In the genomic region with DNA sequence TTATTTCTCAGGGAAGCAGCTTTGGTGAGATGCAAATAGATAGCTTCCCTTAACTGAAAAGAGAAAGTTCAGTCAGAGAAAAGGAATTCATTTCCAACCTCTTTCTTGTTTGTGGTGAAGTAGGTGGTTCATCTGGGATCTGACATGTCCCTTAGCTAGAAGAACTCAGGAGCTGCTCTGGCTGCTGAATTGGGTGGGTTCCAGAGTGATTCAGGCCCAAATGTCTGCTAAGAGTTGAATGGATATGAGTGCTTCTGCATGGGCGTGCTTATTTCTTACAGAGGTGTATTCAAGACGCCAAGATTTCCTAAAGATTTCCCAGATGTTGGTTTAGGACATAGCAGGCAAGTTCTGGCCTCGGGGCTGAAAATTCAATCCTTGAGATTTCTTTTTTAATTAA, we compare ENCODE assay signal across 27 mouse cellular contexts. TPM values are rescaled to one million over a fixed set of nuclear protein-coding genes. Genes with fewer than 3 reads are reported as not detected.
DNase-seq lines count a peak whose midpoint lies in the region; ATAC-seq and TF ChIP-seq lines count a peak whose summit lies in the region.
"Had no signal": no experiment of that assay in that cellular context is flagged by ENCODE, and none has a peak within 500 bp of the region (broad histone marks: within the 10 kb centered on the region; RNA-seq: fewer than 3 reads in every experiment).

No protein-coding gene starts in this region.

- no peak overlapping the region for H3K4me3 ChIP-seq in left cerebral cortex, adult 2 months
- H3K4me3 ChIP-seq: forebrain, embryonic 10.5 days; forebrain, embryonic 13.5 days; heart, embryonic 12.5 days; heart, embryonic 15.5 days; hindbrain, embryonic 10.5 days; hindbrain, embryonic 13.5 days had no signal

- intact Hi-C loops in left cerebral cortex, adult 2 months (cut with DNase I): no loop called here
- intact Hi-C loops in left cerebral cortex, postnatal 36 days (cut with DNase I): no loop called here

- DNase-seq in frontal cortex, adult 2 months (ENCODE audit: extremely low spot score in 1 of 2, low spot score in 1 of 2): peak; percentile 45 to 72
- no peak for DNase-seq in left cerebral cortex, adult 2 months (ENCODE audit: extremely low spot score in 1 of 2, low spot score in 2 of 2)
- no peak for DNase-seq in left cerebral cortex, postnatal 36 days (ENCODE audit: low spot score in 2 of 2)
- peak; percentile 51 for DNase-seq in 3134 (ENCODE audit: extremely low read depth, insufficient read length, low spot score)
- peak; percentile 70 for DNase-seq in NIH3T3 (ENCODE audit: low read depth)
- no peak for DNase-seq in kidney, adult 9 months
- no peak for DNase-seq in ovary, postnatal 36 days (ENCODE audit: low spot score)
- DNase-seq: adrenal gland, postnatal 10 days; adrenal gland, postnatal 36 days; cerebellum, adult 11-12 months; cerebellum, adult 8-10 months; cerebellum, postnatal 10 days; gastrocnemius, postnatal 25 days; heart, adult 18-20 months; heart, postnatal 10 days; heart, postnatal 36 days had no signal

- no peak; the same call in 1 of the 2 replicates for ATAC-seq in frontal cortex, adult (ENCODE audit: low TSS enrichment)
- ATAC-seq: CD4-positive, CD25-positive, alpha-beta regulatory T cell, adult 4 months; forebrain, embryonic 13.5 days; forebrain, embryonic 16.5 days; hindbrain, embryonic 16.5 days; Patski had no signal

- TF ChIP-seq CTCF in left cerebral cortex, adult 2 months (IDR thresholded peaks at IDR 0.05): no peak

- H3K27ac ChIP-seq in left cerebral cortex, adult 2 months: peak overlapping the region; percentile 91
- H3K27ac ChIP-seq: forebrain, embryonic 10.5 days; forebrain, embryonic 13.5 days; heart, embryonic 15.5 days; hindbrain, embryonic 10.5 days; hindbrain, embryonic 13.5 days had no signal

RNA-seq across cellular contexts. Expression of gene Atg16l1, which starts 21.5 kb away (rescaled TPM):
- polyA plus RNA-seq in frontal cortex, adult 2 months (2012; rRNA removed): 73.7 and 83.3 TPM in 2 replicates
- total RNA-seq in left cerebral cortex, adult 2 months (2021): 10 to 100 TPM; 69.1 to 69.5 TPM
- total RNA-seq in left cerebral cortex, postnatal 36 days (2021): 10 to 100 TPM; 56.6 to 77.5 TPM

Comparison
In these comparisons a context has a peak if more than half of its experiments do, and no peak if none do; other contexts are left out.
1. DNase-seq: peak in frontal cortex, adult 2 months (2 of 2), 3134 (single experiment) and NIH3T3 (single experiment); none in left cerebral cortex, adult 2 months (0 of 2), left cerebral cortex, postnatal 36 days (0 of 2), kidney, adult 9 months (single experiment) and ovary, postnatal 36 days (single experiment).